Mouse (Mus musculus) kidney, postnatal 4 days (tissue): ENCODE measurements at regions not wholly inside any gene's neighbourhood (a gene's known extent, or its start where the extent isn't known, plus 50 kb on each side); places are given as distances from the start of the nearest gene placed in this dataset.

ENCODE experiments used
- DNase-seq, 2 experiments: peaks; one replicate each; pipeline ENCODE4 v3.0.0; 2021; ENCODE audit warnings: mixed read lengths in 2 of 2

DNA sequence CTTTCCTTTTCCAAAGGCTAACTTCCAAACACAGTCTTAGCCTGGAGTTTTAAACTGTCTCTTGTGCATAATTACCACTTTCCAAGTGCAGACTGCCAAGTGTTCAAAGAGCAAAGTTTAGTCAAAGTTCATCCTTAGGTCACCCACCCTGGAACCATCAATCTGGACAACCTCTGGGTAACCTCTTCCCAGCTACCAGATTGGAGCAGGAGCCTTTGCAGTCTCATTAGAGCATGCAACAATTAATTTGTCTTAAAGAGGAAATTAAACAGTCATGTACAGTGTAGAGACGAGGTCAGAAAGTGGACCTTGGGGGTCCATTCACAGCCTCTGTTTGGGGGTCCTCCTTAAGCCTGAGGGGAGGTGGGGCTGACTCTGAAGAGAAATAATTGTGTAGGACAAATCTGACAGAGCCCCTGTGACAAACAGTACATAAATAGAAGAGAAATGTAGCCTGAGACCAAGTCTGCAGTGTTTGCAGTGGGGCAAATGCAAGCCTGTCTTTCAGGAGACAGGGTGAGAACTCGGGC lies 292.9 kb downstream of the Tmem161b start:
- DNase-seq: peak in 1 of 2 experiments; percentile 2
